Mouse (Mus musculus): ENCODE measurements around the gene Drosha. TPM values are rescaled to one million over a fixed set of nuclear protein-coding genes. Genes with fewer than 3 reads are reported as not detected.

Drosha gene
- polyA plus RNA-seq, 1 experiment from 2014 or later: 40.5 TPM

DNA sequence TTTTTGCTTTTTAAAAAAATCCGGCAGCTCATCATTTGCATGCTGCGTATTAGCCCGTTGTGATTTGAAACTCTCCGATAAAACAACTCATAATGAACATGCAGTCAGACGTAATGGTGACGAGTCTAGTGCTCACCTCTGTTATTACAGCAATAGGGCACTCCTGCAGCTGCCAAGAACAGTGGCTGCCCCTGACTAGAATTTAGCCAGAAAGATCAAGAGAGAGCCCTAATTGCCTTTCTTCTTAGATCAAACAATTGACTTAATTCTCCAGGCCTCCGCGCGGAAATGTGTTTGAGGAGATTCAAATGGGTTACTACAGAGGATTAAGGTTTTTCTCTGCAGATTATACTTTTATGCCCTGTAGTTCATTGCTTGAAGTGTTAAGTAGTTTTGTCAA is 116.5 kb downstream of the Drosha start:
- no peak overlapping the region for H3K4me3 ChIP-seq (ENCODE audit: low read length)
- 49% methylated on average over 9 of the region's 9 CpGs for WGBS

DNA sequence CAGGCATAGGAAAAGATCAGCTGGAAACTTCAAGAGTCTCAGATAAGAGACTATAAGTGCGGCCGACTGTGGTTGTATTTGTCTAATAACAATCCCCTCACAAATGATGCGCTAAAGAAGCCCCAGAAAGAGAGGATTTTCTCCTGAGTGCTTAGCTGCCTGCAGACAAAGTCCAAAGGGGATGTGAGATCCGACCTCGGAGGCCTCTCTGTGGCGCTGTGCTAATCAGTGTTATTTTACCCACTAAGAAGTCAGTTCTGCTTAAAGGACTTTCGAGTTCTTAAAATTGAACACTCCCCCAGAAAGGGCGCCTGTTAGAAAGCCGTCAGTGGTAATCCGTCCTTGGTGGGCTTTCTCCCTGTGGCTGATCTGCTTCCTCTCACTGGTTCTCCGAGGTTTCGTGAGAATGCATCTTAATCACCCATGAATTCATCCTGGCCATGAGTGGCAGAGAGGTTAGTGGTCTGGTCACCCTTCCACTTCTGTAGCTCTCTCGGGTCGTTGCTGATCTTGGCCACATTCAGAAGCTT is 117.1 kb downstream of the Drosha start:
- Histone ChIP-seq H3K36me3 (ENCODE audit: insufficient read depth, low read length) (no peaks in the 10 kb centered on the region), H3K27me3 (ENCODE audit: insufficient read depth, low read length) (no peaks in the 10 kb centered on the region), H3K9ac (replicated peaks; ENCODE audit: low read length) (no peak overlapping the region), H3K4me3 (ENCODE audit: low read length) (no peak overlapping the region), H3K27ac (ENCODE audit: low read length) (no peak overlapping the region), H3K9me3 (ENCODE audit: low read length) (no peaks in the 10 kb centered on the region), H3K4me2 (replicated peaks; ENCODE audit: low read depth, low read length) (peak overlapping the region; percentile 23), H3K4me1 (ENCODE audit: insufficient read depth, low read length) (peaks cover 6% of the 10 kb centered on the region; the same call in 1 of the 2 replicates)
- WGBS: 29% methylated on average over 14 of the region's 14 CpGs
- no peak for ATAC-seq (ENCODE audit: low FRiP score, low TSS enrichment)

More for the DNA sequence above, 116.5 kb downstream of the Drosha start:
- Histone ChIP-seq H3K27me3 (ENCODE audit: insufficient read depth, low read length) (no peaks in the 10 kb centered on the region), H3K4me2 (replicated peaks; ENCODE audit: low read depth, low read length) (no peak overlapping the region), H3K27ac (ENCODE audit: low read length) (no peak overlapping the region), H3K9me3 (ENCODE audit: low read length) (no peaks in the 10 kb centered on the region), H3K36me3 (ENCODE audit: insufficient read depth, low read length) (no peaks in the 10 kb centered on the region; the same call in 1 of the 2 replicates), H3K4me1 (ENCODE audit: insufficient read depth, low read length) (peaks cover 6% of the 10 kb centered on the region; the same call in 1 of the 2 replicates), H3K9ac (replicated peaks; ENCODE audit: low read length) (no peak overlapping the region)
- ATAC-seq (ENCODE audit: low FRiP score, low TSS enrichment): no peak

GRCm38 (mm10) chr15:12942424-12942823 is 117.8 kb downstream of the Drosha start:
- no peak for ATAC-seq (ENCODE audit: low FRiP score, low TSS enrichment)
- no peaks in the 10 kb centered on the region for H3K9me3 ChIP-seq (ENCODE audit: low read length)
- 64% methylated on average over 4 of the region's 4 CpGs for WGBS
- H3K9ac ChIP-seq (replicated peaks; ENCODE audit: low read length): no peak overlapping the region
- H3K4me1 ChIP-seq (ENCODE audit: insufficient read depth, low read length): peaks cover 6% of the 10 kb centered on the region; the same call in 1 of the 2 replicates
- H3K27ac ChIP-seq (ENCODE audit: low read length): no peak overlapping the region
- H3K4me2 ChIP-seq (replicated peaks; ENCODE audit: low read depth, low read length): no peak overlapping the region
- H3K27me3 ChIP-seq (ENCODE audit: insufficient read depth, low read length): no peaks in the 10 kb centered on the region
- H3K36me3 ChIP-seq (ENCODE audit: insufficient read depth, low read length): no peaks in the 10 kb centered on the region
- no peak overlapping the region for H3K4me3 ChIP-seq (ENCODE audit: low read length)

DNA sequence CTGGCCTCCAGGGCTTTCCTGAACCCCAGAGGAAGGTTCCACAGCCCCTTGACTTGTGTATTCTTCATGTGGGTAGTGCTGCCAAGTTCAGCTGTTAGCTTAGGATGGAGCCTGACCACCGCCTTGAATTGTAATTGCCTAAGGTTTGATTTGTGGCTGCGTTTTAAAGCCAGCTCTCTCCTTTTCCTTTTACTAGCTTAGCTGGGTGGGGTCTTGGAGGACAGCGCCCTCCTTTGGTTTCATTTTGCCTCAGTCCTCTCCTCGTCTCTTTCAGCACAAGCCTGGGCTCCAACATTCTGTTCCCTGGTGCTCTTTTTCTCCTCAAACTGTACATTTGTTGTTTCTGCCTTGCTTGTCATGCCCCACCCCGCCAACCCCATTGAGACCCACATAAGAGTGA is 133.4 kb downstream of the Drosha start:
- no peaks in the 10 kb centered on the region for H3K27me3 ChIP-seq (ENCODE audit: insufficient read depth, low read length)
- H3K27ac ChIP-seq (ENCODE audit: low read length): no peak overlapping the region
- no peak overlapping the region for H3K9ac ChIP-seq (replicated peaks; ENCODE audit: low read length)
- no peak overlapping the region for H3K4me3 ChIP-seq (ENCODE audit: low read length)
- no peaks in the 10 kb centered on the region for H3K4me1 ChIP-seq (ENCODE audit: insufficient read depth, low read length)
- H3K4me2 ChIP-seq (replicated peaks; ENCODE audit: low read depth, low read length): no peak overlapping the region
- no peak for ATAC-seq (ENCODE audit: low FRiP score, low TSS enrichment)
- H3K36me3 ChIP-seq (ENCODE audit: insufficient read depth, low read length): no peaks in the 10 kb centered on the region
- WGBS: 72% methylated on average over 5 of the region's 5 CpGs
- peaks cover 8% of the 10 kb centered on the region for H3K9me3 ChIP-seq (ENCODE audit: low read length)

DNA sequence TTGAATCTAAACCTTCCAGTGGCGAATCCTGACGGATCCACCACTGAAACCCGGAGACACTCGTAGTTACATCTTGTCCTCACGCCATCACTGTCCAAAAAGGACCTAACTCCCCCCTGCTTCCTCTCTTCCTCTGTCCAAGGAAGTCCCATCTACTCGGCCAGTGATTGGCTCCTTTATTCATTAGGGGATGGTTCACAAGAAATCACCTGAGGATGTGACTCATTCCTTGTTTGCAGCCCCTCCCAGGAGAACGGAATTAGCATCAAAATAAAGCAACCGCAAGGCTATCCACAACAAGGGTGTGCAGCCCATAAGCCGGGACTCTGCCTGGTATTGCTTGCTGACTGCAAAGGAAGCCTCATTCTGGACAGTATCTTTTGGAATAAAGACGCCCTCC is 137.6 kb downstream of the Drosha start:
- ATAC-seq (ENCODE audit: low FRiP score, low TSS enrichment): no peak
- no peaks in the 10 kb centered on the region for H3K4me1 ChIP-seq (ENCODE audit: insufficient read depth, low read length)
- no peaks in the 10 kb centered on the region for H3K27me3 ChIP-seq (ENCODE audit: insufficient read depth, low read length)
- H3K4me3 ChIP-seq (ENCODE audit: low read length): no peak overlapping the region
- no peak overlapping the region for H3K9ac ChIP-seq (replicated peaks; ENCODE audit: low read length)
- H3K36me3 ChIP-seq (ENCODE audit: insufficient read depth, low read length): no peaks in the 10 kb centered on the region
- 87% methylated on average over 10 of the region's 10 CpGs for WGBS
- H3K27ac ChIP-seq (ENCODE audit: low read length): no peak overlapping the region
- H3K4me2 ChIP-seq (replicated peaks; ENCODE audit: low read depth, low read length): no peak overlapping the region
- H3K9me3 ChIP-seq (ENCODE audit: low read length): no peaks in the 10 kb centered on the region

- Histone ChIP-seq H3K4me1 (ENCODE audit: insufficient read depth, low read length) (no peaks in the 10 kb centered on the region), H3K9me3 (ENCODE audit: low read length) (no peaks in the 10 kb centered on the region), H3K36me3 (ENCODE audit: insufficient read depth, low read length) (no peaks in the 10 kb centered on the region), H3K27ac (ENCODE audit: low read length) (no peak overlapping the region), H3K9ac (replicated peaks; ENCODE audit: low read length) (no peak overlapping the region), H3K4me3 (ENCODE audit: low read length) (no peak overlapping the region), H3K27me3 (ENCODE audit: insufficient read depth, low read length) (no peaks in the 10 kb centered on the region), H3K4me2 (replicated peaks; ENCODE audit: low read depth, low read length) (no peak overlapping the region)
- WGBS: 78% methylated on average over 5 of the region's 5 CpGs
- ATAC-seq (ENCODE audit: low FRiP score, low TSS enrichment): no peak
These were observed 140.6 kb downstream of the Drosha start for GRCm38 (mm10) chr15:12965209-12965608.

DNA sequence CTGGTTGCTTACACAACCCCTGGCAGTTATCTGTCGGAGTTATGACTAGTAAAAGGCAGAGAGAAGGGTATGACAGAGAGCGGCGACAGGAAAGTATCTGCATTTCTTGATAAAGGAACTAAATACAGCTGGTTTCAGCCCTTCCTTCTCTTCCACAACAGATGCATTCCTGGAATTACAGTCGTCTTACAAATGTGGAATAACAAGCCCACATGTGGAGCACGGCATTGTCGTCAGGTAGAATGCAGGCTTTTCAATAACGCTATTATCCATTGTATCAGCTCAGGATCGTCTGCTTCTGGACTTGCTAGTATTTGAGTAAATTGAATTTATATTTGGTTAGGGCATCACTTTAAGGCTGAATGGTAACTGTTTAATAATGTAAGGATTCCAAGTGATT is 144.2 kb downstream of the Drosha start:
- H3K27me3 ChIP-seq (ENCODE audit: insufficient read depth, low read length): no peaks in the 10 kb centered on the region
- H3K4me2 ChIP-seq (replicated peaks; ENCODE audit: low read depth, low read length): no peak overlapping the region
- no peaks in the 10 kb centered on the region for H3K4me1 ChIP-seq (ENCODE audit: insufficient read depth, low read length)
- H3K9me3 ChIP-seq (ENCODE audit: low read length): no peaks in the 10 kb centered on the region
- no peak overlapping the region for H3K4me3 ChIP-seq (ENCODE audit: low read length)
- no peaks in the 10 kb centered on the region for H3K36me3 ChIP-seq (ENCODE audit: insufficient read depth, low read length)
- H3K27ac ChIP-seq (ENCODE audit: low read length): no peak overlapping the region
- ATAC-seq (ENCODE audit: low FRiP score, low TSS enrichment): no peak
- no peak overlapping the region for H3K9ac ChIP-seq (replicated peaks; ENCODE audit: low read length)
- 91% methylated on average over 8 of the region's 8 CpGs for WGBS

GRCm38 (mm10) chr15:12972441-12972840 is 147.8 kb downstream of the Drosha start:
- no peak overlapping the region for H3K4me3 ChIP-seq (ENCODE audit: low read length)
- H3K4me2 ChIP-seq (replicated peaks; ENCODE audit: low read depth, low read length): no peak overlapping the region
- 88% methylated on average over 8 of the region's 8 CpGs for WGBS
- no peak overlapping the region for H3K27ac ChIP-seq (ENCODE audit: low read length)
- no peaks in the 10 kb centered on the region for H3K4me1 ChIP-seq (ENCODE audit: insufficient read depth, low read length)
- no peaks in the 10 kb centered on the region for H3K9me3 ChIP-seq (ENCODE audit: low read length)
- ATAC-seq (ENCODE audit: low FRiP score, low TSS enrichment): no peak
- H3K9ac ChIP-seq (replicated peaks; ENCODE audit: low read length): no peak overlapping the region
- H3K27me3 ChIP-seq (ENCODE audit: insufficient read depth, low read length): no peaks in the 10 kb centered on the region
- no peaks in the 10 kb centered on the region for H3K36me3 ChIP-seq (ENCODE audit: insufficient read depth, low read length)

Small RNA genes within 50 kb of the gene (microRNA-seq; reads per million reads assigned to microRNA genes)
- not detected for gene Gm47288

Other genes with a start within 250 kb of the Drosha start
- 29.0 and 35.6 TPM in 2 replicates for gene Pdzd2, start 84.9 kb upstream of the Drosha start, polyA plus RNA-seq (2015; fragmentation: Nextera tagmentation; extraction: Ambion mirVana)
- 29.1 and 40.2 TPM in 2 replicates for gene 6030458C11Rik, start 166 bp upstream of the Drosha start, polyA plus RNA-seq (2015; fragmentation: Nextera tagmentation; extraction: Ambion mirVana)

Data from kidney, embryonic 16.5 days (tissue).